Comparison of ENCODE assay signal across 24 mouse cellular contexts in the genomic region with DNA sequence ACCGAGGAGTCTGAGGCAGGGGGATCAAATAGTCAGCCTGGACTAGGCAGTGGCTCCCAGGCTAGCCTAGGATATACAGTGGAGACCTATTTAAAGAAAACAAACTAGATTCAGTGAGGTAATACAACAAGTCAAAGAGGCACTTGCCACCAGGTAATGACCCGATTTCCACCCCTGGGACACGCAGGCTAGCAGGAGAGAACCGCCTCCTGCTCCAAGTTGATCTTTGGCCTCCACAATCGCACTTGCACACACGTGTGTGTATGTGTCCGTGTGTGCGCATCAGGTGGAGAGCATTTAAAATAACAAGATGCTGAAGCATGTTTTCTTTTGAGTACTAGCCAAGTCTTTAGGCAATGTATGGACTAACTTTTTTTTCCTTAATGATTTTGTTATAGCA. TPM values are rescaled to one million over a fixed set of nuclear protein-coding genes. Genes with fewer than 3 reads are reported as not detected.
DNase-seq lines count a peak whose midpoint lies in the region; ATAC-seq and TF ChIP-seq lines count a peak whose summit lies in the region.
"Had no signal": no experiment of that assay in that cellular context is flagged by ENCODE, and none has a peak within 500 bp of the region (broad histone marks: within the 10 kb centered on the region; RNA-seq: fewer than 3 reads in every experiment).

No protein-coding gene starts in this region.

- peak overlapping the region; percentile 100 for H3K27ac ChIP-seq in kidney, adult 2 months (ENCODE audit: insufficient read depth, low read depth, low read length)
- H3K27ac ChIP-seq in liver, adult 2 months (replicated peaks; ENCODE audit: insufficient read depth, low read depth, low read length): peak overlapping the region; percentile 98
- H3K27ac ChIP-seq in liver, embryonic 15.5 days (replicated peaks): peak overlapping the region; percentile 68; the same call in 1 of the 2 replicates
- peak overlapping the region; percentile 96 for H3K27ac ChIP-seq in liver, postnatal 0 days (ENCODE audit: low read depth)
- H3K27ac ChIP-seq: forebrain, embryonic 10.5 days; forebrain, embryonic 13.5 days; hindbrain, embryonic 13.5 days had no signal

- peaks cover 3% of the 10 kb centered on the region; the same call in 1 of the 2 replicates for H3K79me2 ChIP-seq in liver, adult 2 months (ENCODE audit: control insufficient read depth, insufficient read depth, low read length)

- no peaks in the 10 kb centered on the region for H3K27me3 ChIP-seq in kidney, adult 2 months (replicated peaks; ENCODE audit: control insufficient read depth, insufficient read depth, low read length)
- H3K27me3 ChIP-seq in liver, adult 2 months (ENCODE audit: control insufficient read depth, insufficient read depth, low read length): no peaks in the 10 kb centered on the region
- peaks cover 6% of the 10 kb centered on the region for H3K27me3 ChIP-seq in liver, embryonic 15.5 days
- H3K27me3 ChIP-seq in liver, postnatal 0 days (ENCODE audit: insufficient read depth, low read length): no peaks in the 10 kb centered on the region
- H3K27me3 ChIP-seq: CH12.LX; hindbrain, embryonic 13.5 days; Patski had no signal

- H3K9me3 ChIP-seq in liver, embryonic 15.5 days (replicated peaks): no peaks in the 10 kb centered on the region
- no peaks in the 10 kb centered on the region for H3K9me3 ChIP-seq in liver, postnatal 0 days (ENCODE audit: low read length)
- H3K9me3 ChIP-seq: forebrain, embryonic 10.5 days; forebrain, embryonic 13.5 days; hindbrain, embryonic 13.5 days had no signal

- H3K4me1 ChIP-seq in kidney, adult 2 months (ENCODE audit: control insufficient read depth, insufficient read depth, low read length): peaks cover 26% of the 10 kb centered on the region
- H3K4me1 ChIP-seq in liver, adult 2 months (ENCODE audit: control insufficient read depth, insufficient read depth, low read length): peaks cover 8% of the 10 kb centered on the region; the same call in 1 of the 2 replicates
- no peaks in the 10 kb centered on the region; the same call in 1 of the 2 replicates for H3K4me1 ChIP-seq in liver, embryonic 15.5 days (replicated peaks)
- peaks cover 23% of the 10 kb centered on the region for H3K4me1 ChIP-seq in liver, postnatal 0 days (ENCODE audit: insufficient read depth)

- no peaks in the 10 kb centered on the region for H3K36me3 ChIP-seq in kidney, adult 2 months (ENCODE audit: control insufficient read depth, insufficient read depth, low read length)
- H3K36me3 ChIP-seq in liver, adult 2 months (ENCODE audit: control insufficient read depth, insufficient read depth, low read length): no peaks in the 10 kb centered on the region
- no peaks in the 10 kb centered on the region for H3K36me3 ChIP-seq in liver, embryonic 15.5 days (replicated peaks)
- 0 out of 2 replicates have a peak, but pooled peaks cover 3% of the 10 kb centered on the region for H3K36me3 ChIP-seq in liver, postnatal 0 days (replicated peaks; ENCODE audit: insufficient read depth, low read length)
- H3K36me3 ChIP-seq: forebrain, embryonic 10.5 days; G1E; hindbrain, embryonic 13.5 days had no signal

- WGBS in kidney, adult 2 months: 56% methylated on average over 8 of the region's 8 CpGs
- WGBS in liver, adult 2 months: 36% methylated on average over 8 of the region's 8 CpGs
- 69% methylated on average over 8 of the region's 8 CpGs for WGBS in liver, embryonic 15.5 days (ENCODE audit: insufficient replicate concordance)
- WGBS in liver, postnatal 0 days (ENCODE audit: insufficient replicate concordance): 65% methylated on average over 8 of the region's 8 CpGs

- peak overlapping the region; percentile 72 for H3K9ac ChIP-seq in liver, adult 2 months (ENCODE audit: low read depth, low read length)
- no peak overlapping the region for H3K9ac ChIP-seq in liver, embryonic 15.5 days
- peak overlapping the region; percentile 66 for H3K9ac ChIP-seq in liver, postnatal 0 days (replicated peaks)
- H3K9ac ChIP-seq: forebrain, embryonic 13.5 days; hindbrain, embryonic 13.5 days had no signal

- peak overlapping the region; percentile 26; the same call in 1 of the 2 replicates for H3K4me2 ChIP-seq in liver, embryonic 15.5 days
- H3K4me2 ChIP-seq in liver, postnatal 0 days (ENCODE audit: low read depth, low read length): peak overlapping the region; percentile 64
- H3K4me2 ChIP-seq: forebrain, embryonic 13.5 days; heart, embryonic 11.5 days; hindbrain, embryonic 13.5 days had no signal

- ATAC-seq in liver, embryonic 15.5 days (ENCODE audit: insufficient read depth): peak; percentile 29; the same call in 1 of the 2 replicates
- ATAC-seq in liver, postnatal 0 days: peak; percentile 80
- ATAC-seq: forebrain, embryonic 13.5 days; forebrain, embryonic 16.5 days; Patski had no signal

- no peak for TF ChIP-seq EP300 in liver, postnatal 0 days (IDR thresholded peaks at IDR 0.05; ENCODE audit: low read depth)

- peak; percentile 70 for DNase-seq in kidney, adult 2 months
- no peak for DNase-seq in kidney, adult 18-20 months
- DNase-seq in liver, adult 2 months (ENCODE audit: extremely low read depth, low read depth, low spot score): peak; percentile 92
- DNase-seq in liver: no peak
- peak; percentile 41 for DNase-seq in liver, postnatal 0 days
- no peak for DNase-seq in frontal cortex, postnatal 25 days (ENCODE audit: low spot score in 2 of 2)
- DNase-seq: adrenal gland, postnatal 10 days; adrenal gland, postnatal 36 days; B cell, adult 2 months; cerebellum, adult 18-20 months; cerebellum, adult 9-10 months; cerebellum, postnatal 14 days; gastrocnemius, adult 2 months; gastrocnemius, postnatal 14 days; heart, adult 11 months had no signal

- peak overlapping the region; percentile 42; the same call in 1 of the 2 replicates for H3K4me3 ChIP-seq in kidney, adult 2 months (ENCODE audit: insufficient read depth, low read depth, low read length)
- H3K4me3 ChIP-seq in liver, adult 2 months (ENCODE audit: insufficient read depth, low read depth, low read length): peak overlapping the region; percentile 50
- no peak overlapping the region for H3K4me3 ChIP-seq in liver, embryonic 15.5 days (replicated peaks)
- peak overlapping the region; percentile 36 for H3K4me3 ChIP-seq in liver, postnatal 0 days (ENCODE audit: low read depth, low read length)
- H3K4me3 ChIP-seq: forebrain, embryonic 10.5 days; forebrain, embryonic 13.5 days; gastrocnemius, adult 2 months; hindbrain, embryonic 13.5 days had no signal

- no peak for TF ChIP-seq CTCF in kidney, adult 2 months (conservative IDR thresholded peaks at IDR 0.05; ENCODE audit: insufficient read depth, insufficient read length, low read depth, low read length)
- TF ChIP-seq CTCF in liver, adult 2 months (IDR thresholded peaks at IDR 0.05; ENCODE audit: low read depth, low read length): no peak
- TF ChIP-seq CTCF in liver, postnatal 0 days (IDR thresholded peaks at IDR 0.05; ENCODE audit: low read depth): no peak

- TF ChIP-seq POLR2A in kidney, adult 2 months (IDR thresholded peaks at IDR 0.05; ENCODE audit: low read depth, low read length): no peak
- no peak for TF ChIP-seq POLR2A in liver, adult 2 months (IDR thresholded peaks at IDR 0.05; ENCODE audit: extremely low read depth, insufficient read depth, low read length)

RNA-seq across cellular contexts. Expression of gene Dusp6, which starts 28.7 kb away (rescaled TPM):
- 46.6 and 50.5 TPM in 2 replicates for polyA plus RNA-seq in kidney, adult 2 months (2012; rRNA removed)
- total RNA-seq in liver, adult 2 months (2014; rRNA removed): 29.3 and 29.9 TPM in 2 replicates
- 45.5 and 48.4 TPM in 2 replicates for polyA plus RNA-seq in liver, adult 2 months (2012; rRNA removed)
- 19.1 and 25.6 TPM in 2 replicates for polyA plus RNA-seq in liver, embryonic 15.5 days (2015; fragmentation: Nextera tagmentation; extraction: Ambion mirVana)
- polyA plus RNA-seq in liver, postnatal 0 days (2015; fragmentation: Nextera tagmentation; extraction: Ambion mirVana): 15.4 and 16.8 TPM in 2 replicates
- polyA plus RNA-seq: G1E had no signal

Comparison
In these comparisons a context has a peak if more than half of its experiments do, and no peak if none do; other contexts are left out.
1. DNase-seq: peak in kidney, adult 2 months (single experiment), liver, adult 2 months (single experiment) and liver, postnatal 0 days (single experiment); none in kidney, adult 18-20 months (single experiment), liver (single experiment) and frontal cortex, postnatal 25 days (0 of 2).
2. Peak in every context shown above with its lines, with median percentiles within 50 percentile points of each other: H3K27ac ChIP-seq.